Mouse (Mus musculus) heart, postnatal 4 days (tissue): ENCODE results near the gene Lgalsl. TPM values are rescaled to one million over a fixed set of nuclear protein-coding genes. Genes with fewer than 3 reads are reported as not detected.

Source experiments
- DNase-seq: peaks from one replicate; pipeline ENCODE4 v3.0.0; 2021
- total RNA-seq, 2 experiments: library from RNA; stranded (reverse); gene quantifications; 2 replicates each; pipeline ENCODE4 v1.2.3; 2021

The Lgalsl gene
- total RNA-seq, 2 experiments from 2014 or later, result 40.4 to 43.0 TPM

DNA sequence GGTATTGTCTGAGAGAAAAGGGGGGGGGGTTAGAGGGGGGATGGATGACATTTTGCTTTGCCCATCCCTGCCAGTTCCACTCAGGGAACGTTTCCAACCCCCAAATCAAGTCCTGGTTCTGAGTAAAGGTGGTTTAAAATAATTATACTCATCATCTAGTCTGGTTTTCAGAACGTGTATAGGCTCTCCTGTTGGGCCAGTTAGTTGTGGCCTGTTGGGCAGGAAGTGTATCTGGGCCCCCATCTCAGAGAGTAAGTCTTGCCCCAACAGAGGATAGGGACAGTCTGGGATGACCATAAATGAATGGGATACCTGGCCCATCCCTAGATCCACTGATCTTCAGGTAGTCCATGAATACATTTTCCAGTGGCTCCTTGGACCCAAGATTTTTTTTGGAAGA, 48.2 kb downstream of the Lgalsl start:
- no peak for DNase-seq

DNA sequence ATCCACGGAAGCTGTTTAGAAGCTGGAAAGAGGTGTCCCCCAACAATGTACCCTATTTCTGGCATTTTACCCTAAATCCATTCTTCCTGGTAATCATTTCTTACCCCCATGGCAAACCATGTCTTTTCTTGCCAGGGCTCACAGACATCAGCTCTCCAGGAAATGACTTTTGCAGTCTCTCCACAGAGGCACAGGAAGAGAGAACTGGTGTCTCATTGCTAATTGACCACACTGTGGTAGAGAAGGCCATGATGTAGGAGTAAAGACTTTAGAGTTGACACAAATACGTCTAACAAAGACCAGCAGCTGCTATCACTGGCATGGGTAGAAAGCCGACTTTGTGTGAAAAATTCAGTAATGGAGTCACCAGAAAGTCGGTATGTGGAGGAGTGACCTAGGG, 50.5 kb downstream of the Lgalsl start:
- DNase-seq, result no peak

DNA sequence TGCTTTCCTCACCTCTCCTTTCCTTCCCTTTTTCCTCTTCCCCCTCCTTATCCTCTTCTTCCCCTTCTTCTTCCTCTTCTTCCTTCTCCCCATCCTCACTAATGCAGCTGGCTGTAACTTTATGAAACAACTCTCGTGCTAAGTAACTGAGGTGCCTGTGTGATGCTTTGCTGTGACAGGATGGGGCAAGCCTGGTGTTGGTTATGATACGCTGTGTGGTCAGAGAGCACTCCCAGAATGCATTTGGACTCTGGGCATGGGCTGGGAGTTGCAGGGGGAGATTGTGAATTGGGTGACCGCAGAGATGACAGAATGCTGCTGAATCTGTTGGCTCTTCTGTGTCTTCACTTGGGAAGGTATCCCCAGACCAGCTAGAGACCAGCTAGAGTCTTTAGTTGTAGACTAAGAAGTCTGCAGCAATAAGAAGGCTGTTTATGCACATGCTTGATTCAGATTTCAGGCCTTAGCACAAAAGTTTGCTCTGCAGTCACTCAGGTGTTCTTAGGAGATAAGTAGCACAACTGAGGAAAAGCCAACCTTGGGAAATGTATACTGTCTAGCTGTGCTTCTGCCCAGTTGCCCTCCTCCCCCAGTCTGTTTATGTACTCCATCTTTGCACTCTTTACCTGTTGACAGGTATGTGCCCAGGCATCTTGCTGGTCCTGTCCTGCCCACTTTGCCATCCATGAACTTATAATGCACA, 51.8 kb downstream of the Lgalsl start:
- DNase-seq, result no peak

DNA sequence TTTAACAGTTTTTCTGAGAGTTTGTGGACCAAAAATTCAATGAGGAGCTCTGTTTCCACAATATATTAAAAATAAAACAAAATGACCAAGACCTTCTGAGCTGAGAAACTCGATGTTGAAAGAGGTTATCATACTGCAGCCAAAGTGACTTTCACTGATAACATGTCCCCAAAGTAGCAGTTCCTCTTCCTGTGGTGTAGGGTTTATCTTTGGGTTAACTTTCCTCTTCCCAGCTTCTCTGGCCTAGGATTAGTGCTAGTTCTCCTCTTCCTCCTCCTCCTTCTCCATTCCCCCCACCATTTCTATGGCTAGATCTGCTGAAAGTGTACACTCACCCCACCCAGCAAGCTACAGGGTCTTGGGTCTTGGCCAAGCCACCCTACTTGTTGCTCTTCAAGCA, 52.6 kb downstream of the Lgalsl start:
- DNase-seq, result no peak

- DNase-seq, result no peak
These were observed 54.2 kb downstream of the Lgalsl start for GRCm38 (mm10) chr11:20776668-20777067.

Other genes starting within 250 kb of the Lgalsl start
- 10 to 100 TPM; 18.7 to 22.5 TPM for gene Aftph, start 89.5 kb downstream of the Lgalsl start, total RNA-seq